Mouse (Mus musculus) lung, postnatal 0 days (tissue): ENCODE measurements around the gene Hoxc8.

Experiments
- CTCF ChIP-seq: IDR thresholded peaks from 2 replicates; pipeline ENCODE4 v1.5.1; 2016; ENCODE audit warnings: antibody characterized with exemption, mild to moderate bottlenecking
- EP300 ChIP-seq: IDR thresholded peaks from 2 replicates; pipeline ENCODE4 v1.6.1; 2016; ENCODE audit warnings: antibody characterized with exemption, mild to moderate bottlenecking, control low read depth

GRCm38 (mm10) chr15:103002156-103002555, 11.7 kb downstream of the Hoxc8 start:
- TF ChIP-seq EP300, result no peak
- TF ChIP-seq CTCF, result no peak
